Mouse (Mus musculus) hindbrain, postnatal 0 days (tissue): ENCODE data around the gene Ccnd3. TPM values are rescaled to one million over a fixed set of nuclear protein-coding genes. Genes with fewer than 3 reads are reported as not detected.
A peak's percentile ranks its signal among the peaks of the same experiment; 100 is the strongest.

Experiments used
- ATAC-seq: fragments of 200-750 bp; cut with Nextera tagmentation; 2 replicates; pipeline ENCODE4 v1.8.0; 2017; ENCODE audit warnings: mild to moderate bottlenecking, moderate TSS enrichment, moderate library complexity
- DNase-seq: peaks from one replicate; pipeline ENCODE4 v3.0.0-alpha.2; 2015; ENCODE audit warnings: low spot score
- H3K27ac ChIP-seq: fragments of 300-500 bp; sonication (generic); 2 replicates; pipeline ENCODE4 v1.5.1; 2014; ENCODE audit warnings: mild to moderate bottlenecking
- H3K27me3 ChIP-seq: fragments of 300-500 bp; sonication (generic); 2 replicates; pipeline ENCODE4 v1.6.1; 2014; ENCODE audit warnings: low read length, mixed read lengths; ENCODE audit not compliant: insufficient read depth
- H3K36me3 ChIP-seq: fragments of 300-500 bp; sonication (generic); 2 replicates; pipeline ENCODE4 v1.6.1; 2014; ENCODE audit warnings: low read length, mixed read lengths; ENCODE audit not compliant: insufficient read depth
- H3K4me1 ChIP-seq: fragments of 300-500 bp; sonication (generic); 2 replicates; pipeline ENCODE4 v1.6.1; 2014; ENCODE audit warnings: antibody characterized with exemption, low read length, mixed read lengths; ENCODE audit not compliant: insufficient read depth
- H3K4me2 ChIP-seq: fragments of 300-500 bp; sonication (generic); 2 replicates; pipeline ENCODE4 v1.6.1; 2014; ENCODE audit warnings: low read depth, mild to moderate bottlenecking, low read length, moderate library complexity, mixed read lengths
- H3K4me3 ChIP-seq: fragments of 300-500 bp; sonication (generic); 2 replicates; pipeline ENCODE4 v1.5.1; 2014; ENCODE audit warnings: low read length
- H3K9ac ChIP-seq: fragments of 300-500 bp; sonication (generic); replicated peaks from 2 replicates; pipeline ENCODE4 v1.6.1; 2014; ENCODE audit warnings: mild to moderate bottlenecking, low read length, moderate library complexity, mixed read lengths
- H3K9me3 ChIP-seq: fragments of 300-500 bp; sonication (generic); 2 replicates; pipeline ENCODE4 v1.6.1; 2016; ENCODE audit warnings: low read length, mixed read lengths
- CTCF ChIP-seq: IDR thresholded peaks from 2 replicates; pipeline ENCODE4 v1.5.1; 2016; ENCODE audit warnings: antibody characterized with exemption, control low read depth, low read depth
- WGBS: fragments of 180-500 bp; shearing (Covaris S2); extraction: QIAGEN DNeasy Blood & Tissue Kit; methylation state at CpG from one replicate; pipeline ENCODE4 v1.1.7; 2014; 5-methylcytosine and 5-hydroxymethylcytosine counted together
- polyA plus RNA-seq: library from polyadenylated mRNA; unstranded; fragments of >200 nt; fragmentation: Nextera tagmentation; extraction: Ambion mirVana; gene quantifications from 2 replicates; pipeline ENCODE4 v1.2.1, GENCODE M21; 2015
- total RNA-seq: library from RNA; depleted of rRNA; stranded (reverse); fragments of >200 nt; gene quantifications from 2 replicates; pipeline ENCODE4 v1.2.3, GENCODE M21; 2014; rRNA removed

Gene Ccnd3
- total and polyA plus RNA-seq, 2 experiments from 2014 or later, result 63.4 to 71.5 TPM

DNA sequence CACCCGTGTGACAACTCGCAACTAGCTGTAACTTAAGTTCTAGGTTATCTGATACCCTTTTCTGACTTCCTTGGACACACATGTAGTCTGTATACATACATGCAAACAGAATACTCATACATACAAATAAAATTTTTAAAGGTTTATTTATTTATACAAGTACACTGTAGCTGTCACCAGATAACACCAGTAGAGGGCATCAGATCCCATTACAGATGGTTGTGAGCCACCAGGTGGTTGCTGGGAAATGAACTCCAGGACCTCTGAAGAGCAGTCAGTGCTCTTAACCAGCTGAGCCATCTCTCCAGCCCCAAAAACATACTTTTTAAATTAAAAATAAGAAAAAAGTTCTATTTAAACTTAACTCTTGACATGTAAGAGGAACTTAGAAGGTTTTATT is 138.1 kb downstream of the Ccnd3 start:
- 89% methylated on average over 2 of the region's 2 CpGs for WGBS
- Histone ChIP-seq H3K4me3 (no peak overlapping the region), H3K27ac (no peak overlapping the region), H3K9me3 (no peaks in the 10 kb centered on the region), H3K4me1 (no peaks in the 10 kb centered on the region), H3K27me3 (no peaks in the 10 kb centered on the region), H3K9ac (no peak overlapping the region), H3K36me3 (no peaks in the 10 kb centered on the region), H3K4me2 (no peak overlapping the region)
- TF ChIP-seq CTCF, result peak; percentile 26; the same call in 1 of the 2 replicates
- ATAC-seq (no peak), DNase-seq (no peak)

DNA sequence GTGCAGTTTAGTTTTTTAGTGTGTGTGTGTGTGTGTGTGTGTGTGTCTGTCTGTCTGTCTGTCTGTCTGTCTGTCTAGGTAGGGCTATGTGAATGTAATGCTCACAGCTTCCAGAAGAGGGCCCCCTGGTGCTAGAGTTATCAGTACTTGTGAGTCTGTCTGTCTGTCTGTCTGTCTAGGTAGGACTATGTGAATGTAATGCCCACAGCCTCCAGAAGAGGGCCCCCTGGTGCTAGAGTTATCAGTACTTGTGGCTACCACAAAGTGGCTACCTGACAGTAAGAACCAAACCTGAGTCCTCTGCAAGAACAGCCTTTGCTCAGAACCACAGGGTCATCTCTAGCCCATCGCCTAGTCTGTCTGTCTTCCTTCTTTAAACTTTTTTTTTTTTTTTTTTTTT is 141.8 kb downstream of the Ccnd3 start:
- H3K9ac ChIP-seq, result no peak overlapping the region
- no peak for ATAC-seq
- peak; percentile 73 for TF ChIP-seq CTCF
- 78% methylated on average over 1 of the region's 1 CpGs for WGBS
- H3K4me2 ChIP-seq, result no peak overlapping the region
- DNase-seq, result peak; percentile 73
- no peaks in the 10 kb centered on the region for H3K4me1 ChIP-seq
- no peak overlapping the region for H3K27ac ChIP-seq
- no peaks in the 10 kb centered on the region for H3K36me3 ChIP-seq
- no peaks in the 10 kb centered on the region for H3K27me3 ChIP-seq
- H3K9me3 ChIP-seq, result no peaks in the 10 kb centered on the region
- H3K4me3 ChIP-seq, result no peak overlapping the region

- no peak overlapping the region for H3K4me3 ChIP-seq
- H3K27ac ChIP-seq, result no peak overlapping the region
- TF ChIP-seq CTCF, result no peak
- no peaks in the 10 kb centered on the region for H3K36me3 ChIP-seq
- no peaks in the 10 kb centered on the region for H3K27me3 ChIP-seq
- H3K9me3 ChIP-seq, result no peaks in the 10 kb centered on the region
- H3K9ac ChIP-seq, result no peak overlapping the region
- DNase-seq, result no peak
- WGBS, result 47% methylated on average over 4 of the region's 4 CpGs
- no peak for ATAC-seq
- no peak overlapping the region for H3K4me2 ChIP-seq
- H3K4me1 ChIP-seq, result no peaks in the 10 kb centered on the region
These were observed 144.1 kb downstream of the Ccnd3 start for GRCm38 (mm10) chr17:47648966-47649365.

Other genes with a start within 250 kb of the Ccnd3 start
- 26.6 and 32.9 TPM in 2 replicates for gene Mrps10, start 136.2 kb upstream of the Ccnd3 start, total RNA-seq
- gene Mrps10, start 136.2 kb upstream of the Ccnd3 start, polyA plus RNA-seq, result 76.9 and 84.9 TPM in 2 replicates
- gene Guca1b, start 119.7 kb upstream of the Ccnd3 start, total RNA-seq, result not detected in 2 replicates
- 0.14 and 0.42 TPM in 2 replicates for gene Guca1b, start 119.7 kb upstream of the Ccnd3 start, polyA plus RNA-seq
- gene Guca1a, start 104.5 kb upstream of the Ccnd3 start, total RNA-seq, result 0.78 TPM in 1 of 2 replicates, not detected in the other
- gene Guca1a, start 104.5 kb upstream of the Ccnd3 start, polyA plus RNA-seq, result 0.69 and 1.4 TPM in 2 replicates
- gene AI661453, start 68.4 kb upstream of the Ccnd3 start, total RNA-seq, result 0.52 and 2.7 TPM in 2 replicates
- gene AI661453, start 68.4 kb upstream of the Ccnd3 start, polyA plus RNA-seq, result 0.14 and 0.15 TPM in 2 replicates
- 1.7 TPM in 1 of 2 replicates, not detected in the other for gene 1700001C19Rik, start 67.7 kb upstream of the Ccnd3 start, total RNA-seq
- gene 1700001C19Rik, start 67.7 kb upstream of the Ccnd3 start, polyA plus RNA-seq, result 0.45 and 0.81 TPM in 2 replicates
- 17.9 and 22.2 TPM in 2 replicates for gene Taf8, start 2.8 kb upstream of the Ccnd3 start, total RNA-seq
- gene Taf8, start 2.8 kb upstream of the Ccnd3 start, polyA plus RNA-seq, result 11.8 and 12.3 TPM in 2 replicates
- 20.2 and 25.7 TPM in 2 replicates for gene Bysl, start 106.4 kb downstream of the Ccnd3 start, total RNA-seq
- 25.3 and 27.1 TPM in 2 replicates for gene Bysl, start 106.4 kb downstream of the Ccnd3 start, polyA plus RNA-seq
- gene Med20, start 106.5 kb downstream of the Ccnd3 start, total RNA-seq, result 27.9 and 40.9 TPM in 2 replicates
- gene Med20, start 106.5 kb downstream of the Ccnd3 start, polyA plus RNA-seq, result 27.3 and 27.9 TPM in 2 replicates
- gene Gm20517, start 106.5 kb downstream of the Ccnd3 start, total RNA-seq, result 4.6 and 4.8 TPM in 2 replicates
- 1.2 and 1.6 TPM in 2 replicates for gene Gm20517, start 106.5 kb downstream of the Ccnd3 start, polyA plus RNA-seq
- 20.7 and 25.5 TPM in 2 replicates for gene Usp49, start 125.6 kb downstream of the Ccnd3 start, total RNA-seq
- gene Usp49, start 125.6 kb downstream of the Ccnd3 start, polyA plus RNA-seq, result 4.2 and 4.9 TPM in 2 replicates
- 158 and 198 TPM in 2 replicates for gene Tomm6, start 183.3 kb downstream of the Ccnd3 start, total RNA-seq
- gene Tomm6, start 183.3 kb downstream of the Ccnd3 start, polyA plus RNA-seq, result 343 and 371 TPM in 2 replicates
- 143 and 153 TPM in 2 replicates for gene Frs3, start 184.0 kb downstream of the Ccnd3 start, total RNA-seq
- gene Frs3, start 184.0 kb downstream of the Ccnd3 start, polyA plus RNA-seq, result 55.1 and 58.8 TPM in 2 replicates
- 5.5 and 8.3 TPM in 2 replicates for gene Gm21981, start 189.4 kb downstream of the Ccnd3 start, total RNA-seq
- 0.79 and 0.85 TPM in 2 replicates for gene Gm21981, start 189.4 kb downstream of the Ccnd3 start, polyA plus RNA-seq
- 2.2 TPM in 1 of 2 replicates, not detected in the other for gene Prickle4, start 189.7 kb downstream of the Ccnd3 start, total RNA-seq
- 1.5 and 1.8 TPM in 2 replicates for gene Prickle4, start 189.7 kb downstream of the Ccnd3 start, polyA plus RNA-seq
- 0.21 TPM in 1 of 2 replicates, not detected in the other for gene Pgc, start 221.8 kb downstream of the Ccnd3 start, total RNA-seq
- 0.14 and 0.42 TPM in 2 replicates for gene Pgc, start 221.8 kb downstream of the Ccnd3 start, polyA plus RNA-seq
- 10.0 and 13.2 TPM in 2 replicates for gene Tfeb, start 232.0 kb downstream of the Ccnd3 start, total RNA-seq
- gene Tfeb, start 232.0 kb downstream of the Ccnd3 start, polyA plus RNA-seq, result 6.6 TPM in 2 replicates